In the genomic region with DNA sequence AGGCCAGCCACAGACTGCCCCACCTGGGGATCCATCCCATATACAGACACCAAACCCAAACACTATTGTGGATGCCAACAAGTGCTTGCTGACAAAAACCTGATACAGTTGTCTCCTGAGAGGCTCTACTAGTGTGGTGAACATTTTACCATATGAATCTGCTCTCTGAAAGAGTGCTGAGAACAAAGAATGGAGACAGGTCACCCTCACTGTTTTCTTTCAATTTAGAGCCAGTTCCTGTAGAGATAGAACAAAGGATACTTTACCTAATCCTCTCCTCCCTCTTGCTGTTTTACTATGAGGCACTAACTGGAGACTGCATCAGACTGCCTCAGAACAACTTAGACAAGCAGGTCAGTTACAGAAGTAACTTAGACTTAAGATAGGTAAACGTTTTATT, we compare ENCODE assay signal across 18 mouse cellular contexts.
"Had no signal": no experiment of that assay in that cellular context is flagged by ENCODE, and none has a peak within 500 bp of the region (broad histone marks: within the 10 kb centered on the region; RNA-seq: fewer than 3 reads in every experiment).

No protein-coding gene starts in this region.

- H3K4me3 ChIP-seq: midbrain, embryonic 10.5 days; midbrain, embryonic 12.5 days; myocyte; neural tube, embryonic 13.5 days; neural tube, embryonic 15.5 days; stomach, embryonic 15.5 days had no signal

- H3K9me3 ChIP-seq: midbrain, embryonic 10.5 days; midbrain, embryonic 12.5 days; neural tube, embryonic 13.5 days; neural tube, embryonic 15.5 days; stomach, embryonic 15.5 days had no signal

- H3K9ac ChIP-seq: lung, embryonic 14.5 days; midbrain, embryonic 12.5 days; neural tube, embryonic 13.5 days; neural tube, embryonic 15.5 days; stomach, embryonic 15.5 days had no signal

- DNase-seq: lung, adult 18-20 months; lung, embryonic 14.5 days; lung, postnatal 10 days; lung, postnatal 4 days; midbrain, embryonic 14.5 days; retina, postnatal 1 day; right cerebral cortex, adult 18-20 months; right cerebral cortex, postnatal 14 days; thymus, adult 18-20 months; thymus, postnatal 14 days; thymus, postnatal 36 days had no signal

- H3K36me3 ChIP-seq: midbrain, embryonic 10.5 days; midbrain, embryonic 12.5 days; neural tube, embryonic 13.5 days; neural tube, embryonic 15.5 days; stomach, embryonic 15.5 days had no signal

- H3K27ac ChIP-seq: midbrain, embryonic 10.5 days; midbrain, embryonic 12.5 days; neural tube, embryonic 13.5 days; neural tube, embryonic 15.5 days; stomach, embryonic 15.5 days; stomach, postnatal 0 days had no signal

- H3K4me1 ChIP-seq: midbrain, embryonic 10.5 days; midbrain, embryonic 12.5 days; neural tube, embryonic 13.5 days; neural tube, embryonic 15.5 days; stomach, embryonic 15.5 days had no signal

- H3K27me3 ChIP-seq: midbrain, embryonic 12.5 days; neural tube, embryonic 13.5 days; neural tube, embryonic 15.5 days; stomach, embryonic 15.5 days had no signal
